Mouse (Mus musculus): ENCODE results near the gene Gm10217. TPM values are rescaled to one million over a fixed set of nuclear protein-coding genes. Genes with fewer than 3 reads are reported as not detected.

Gene Gm10217
- not detected in 2 replicates for polyA plus RNA-seq (2015; fragmentation: Nextera tagmentation; extraction: Ambion mirVana)

GRCm38 (mm10) chr8:9863951-9864350, at the start of gene Gm10217:
Gene Gm10217, plus strand, starts transcription at chr8:9864251.
- H3K27me3 ChIP-seq (replicated peaks) = no peaks in the 10 kb centered on the region
- H3K9ac ChIP-seq = no peak within 1 kb of the TSS
- ATAC-seq (replicated peaks) = no peak
- no peak within 1 kb of the TSS for H3K4me3 ChIP-seq
- no peaks in the 10 kb centered on the region for H3K36me3 ChIP-seq (replicated peaks)
- peaks cover 5% of the 10 kb centered on the region for H3K4me1 ChIP-seq
- 84% methylated on average over 3 of the region's 3 CpGs for WGBS
- H3K4me2 ChIP-seq = no peak within 1 kb of the TSS
- H3K9me3 ChIP-seq = no peaks in the 10 kb centered on the region
- H3K27ac ChIP-seq = no peak within 1 kb of the TSS

DNA sequence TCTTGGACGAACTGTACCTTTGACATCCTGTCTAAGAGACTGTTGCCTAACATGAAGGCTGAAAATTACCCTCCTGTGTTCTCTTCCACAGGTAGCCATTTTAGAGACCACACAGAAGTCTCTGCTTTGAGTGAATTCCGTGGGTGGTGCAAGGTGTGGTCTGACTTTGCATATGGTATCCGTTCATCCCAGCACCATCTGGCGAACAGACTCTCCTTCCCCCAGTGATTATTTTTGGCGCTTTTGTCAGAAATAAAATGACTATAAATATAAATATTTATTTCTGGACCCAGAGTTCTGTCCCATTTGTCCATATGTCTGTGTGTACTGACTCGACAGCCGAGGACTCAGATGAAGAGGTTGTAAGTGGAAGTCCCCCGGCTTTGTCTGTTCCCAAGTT, 39.3 kb upstream of the Gm10217 start:
- no peaks in the 10 kb centered on the region for H3K36me3 ChIP-seq (replicated peaks)
- 83% methylated on average over 8 of the region's 8 CpGs for WGBS
- H3K4me1 ChIP-seq = no peaks in the 10 kb centered on the region
- no peaks in the 10 kb centered on the region for H3K9me3 ChIP-seq
- no peaks in the 10 kb centered on the region for H3K27me3 ChIP-seq (replicated peaks)
- H3K27ac ChIP-seq = no peak overlapping the region
- H3K9ac ChIP-seq = no peak overlapping the region
- ATAC-seq (replicated peaks) = no peak
- no peak overlapping the region for H3K4me3 ChIP-seq
- no peak overlapping the region for H3K4me2 ChIP-seq

GRCm38 (mm10) chr8:9840257-9840656, 23.8 kb upstream of the Gm10217 start:
- no peak overlapping the region for H3K4me2 ChIP-seq
- no peak overlapping the region for H3K27ac ChIP-seq
- H3K4me3 ChIP-seq = no peak overlapping the region
- no peaks in the 10 kb centered on the region for H3K4me1 ChIP-seq
- 82% methylated on average over 3 of the region's 3 CpGs for WGBS
- no peak overlapping the region for H3K9ac ChIP-seq
- no peak for ATAC-seq (replicated peaks)
- H3K27me3 ChIP-seq (replicated peaks) = no peaks in the 10 kb centered on the region
- H3K36me3 ChIP-seq (replicated peaks) = no peaks in the 10 kb centered on the region
- H3K9me3 ChIP-seq = no peaks in the 10 kb centered on the region

GRCm38 (mm10) chr8:9859286-9859685, 4.8 kb upstream of the Gm10217 start:
- no peak overlapping the region for H3K4me2 ChIP-seq
- no peaks in the 10 kb centered on the region for H3K27me3 ChIP-seq (replicated peaks)
- H3K4me1 ChIP-seq = peaks cover 8% of the 10 kb centered on the region
- H3K9me3 ChIP-seq = no peaks in the 10 kb centered on the region
- ATAC-seq (replicated peaks) = no peak
- H3K27ac ChIP-seq = no peak overlapping the region
- no peaks in the 10 kb centered on the region for H3K36me3 ChIP-seq (replicated peaks)
- WGBS = 7% methylated on average over 2 of the region's 2 CpGs
- no peak overlapping the region for H3K4me3 ChIP-seq
- no peak overlapping the region for H3K9ac ChIP-seq

DNA sequence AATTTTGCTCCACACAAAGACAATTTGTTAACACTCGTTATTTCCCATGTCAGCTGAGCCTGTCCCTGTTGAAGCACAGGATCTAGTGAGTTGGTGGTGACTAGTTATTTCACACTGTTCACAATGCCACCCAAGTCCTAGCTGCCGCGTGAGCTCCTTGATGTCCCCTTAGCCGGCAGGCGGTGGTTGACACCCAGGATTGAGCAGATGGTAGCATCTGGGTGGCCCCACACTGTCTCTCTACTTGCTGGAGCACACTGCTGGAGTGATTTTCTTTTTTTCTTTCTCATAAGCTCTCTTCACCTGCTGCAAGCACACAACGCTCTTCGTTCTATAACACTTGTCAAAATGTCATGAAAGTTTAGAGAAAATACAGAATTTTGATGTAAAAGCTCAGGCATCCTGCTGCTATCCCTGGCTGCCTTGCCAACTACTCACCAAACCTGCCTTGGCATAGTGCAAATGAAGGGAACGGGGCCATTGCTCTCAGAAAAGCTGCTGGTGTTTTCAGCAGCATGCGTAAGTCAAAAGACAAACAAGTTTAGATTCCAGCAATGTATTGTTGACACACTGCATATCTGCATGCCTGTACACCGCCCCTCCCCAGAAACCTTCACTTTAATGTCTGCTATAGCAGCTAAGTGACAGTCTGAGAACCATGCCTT, 3.4 kb upstream of the Gm10217 start:
- no peaks in the 10 kb centered on the region for H3K36me3 ChIP-seq (replicated peaks)
- no peaks in the 10 kb centered on the region for H3K9me3 ChIP-seq
- H3K4me1 ChIP-seq = peaks cover 8% of the 10 kb centered on the region
- no peaks in the 10 kb centered on the region for H3K27me3 ChIP-seq (replicated peaks)
- no peak overlapping the region for H3K4me2 ChIP-seq
- 67% methylated on average over 10 of the region's 10 CpGs for WGBS
- H3K27ac ChIP-seq = no peak overlapping the region
- H3K4me3 ChIP-seq = no peak overlapping the region
- no peak for ATAC-seq (replicated peaks)
- H3K9ac ChIP-seq = no peak overlapping the region

DNA sequence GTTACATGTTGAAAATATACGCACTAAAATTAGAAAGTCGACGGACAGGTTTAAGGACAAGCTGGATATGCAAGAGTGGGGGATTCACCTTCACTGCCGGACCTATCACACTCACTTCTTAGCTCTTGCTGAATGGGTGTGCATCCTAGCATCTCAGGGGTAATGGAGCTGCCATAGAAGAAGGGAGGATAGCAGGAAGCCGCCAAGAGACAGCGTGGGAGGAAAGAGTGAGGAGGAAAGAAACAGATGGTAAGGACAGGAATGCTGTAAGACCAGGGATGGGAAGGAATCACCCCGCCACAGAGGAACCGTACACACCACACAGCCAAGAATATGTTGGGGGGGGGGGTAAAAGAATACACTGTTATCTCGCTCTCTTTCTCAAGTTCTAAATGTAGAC, 1.1 kb downstream of the Gm10217 start:
- H3K4me3 ChIP-seq = no peak overlapping the region
- H3K9ac ChIP-seq = no peak overlapping the region
- H3K4me1 ChIP-seq = no peaks in the 10 kb centered on the region
- no peak for ATAC-seq (replicated peaks)
- no peaks in the 10 kb centered on the region for H3K27me3 ChIP-seq (replicated peaks)
- WGBS = 85% methylated on average over 9 of the region's 9 CpGs
- no peak overlapping the region for H3K4me2 ChIP-seq
- H3K27ac ChIP-seq = no peak overlapping the region
- no peaks in the 10 kb centered on the region for H3K9me3 ChIP-seq
- no peaks in the 10 kb centered on the region for H3K36me3 ChIP-seq (replicated peaks)

DNA sequence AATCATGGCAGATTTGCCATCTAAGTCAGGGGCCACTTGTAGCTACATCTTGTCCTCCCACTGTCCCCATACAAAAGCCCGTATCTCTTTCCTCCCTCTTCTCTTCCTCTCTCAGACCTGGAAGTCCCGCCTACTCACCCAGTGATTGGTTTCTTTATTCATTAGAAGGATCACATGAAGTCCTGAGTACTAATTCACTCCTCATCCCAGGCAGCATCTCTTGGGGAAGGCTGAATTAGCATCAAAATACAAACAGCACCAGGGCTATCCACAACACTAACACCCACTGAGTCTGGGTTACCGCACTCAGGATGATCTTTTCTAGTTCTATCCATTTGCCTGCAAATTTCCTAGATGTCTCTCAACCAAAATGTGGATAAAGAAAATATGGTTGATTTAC, 4.0 kb downstream of the Gm10217 start:
- Histone ChIP-seq H3K27ac (no peak overlapping the region), H3K4me3 (no peak overlapping the region), H3K27me3 (replicated peaks) (no peaks in the 10 kb centered on the region), H3K36me3 (replicated peaks) (no peaks in the 10 kb centered on the region), H3K9me3 (no peaks in the 10 kb centered on the region), H3K4me2 (no peak overlapping the region), H3K9ac (no peak overlapping the region), H3K4me1 (no peaks in the 10 kb centered on the region)
- WGBS = 50% methylated on average over 3 of the region's 3 CpGs
- ATAC-seq (replicated peaks) = no peak

- no peak overlapping the region for H3K4me2 ChIP-seq
- no peaks in the 10 kb centered on the region for H3K36me3 ChIP-seq (replicated peaks)
- no peaks in the 10 kb centered on the region for H3K9me3 ChIP-seq
- no peak for ATAC-seq (replicated peaks)
- 89% methylated on average over 1 of the region's 1 CpGs for WGBS
- H3K9ac ChIP-seq = no peak overlapping the region
- no peak overlapping the region for H3K4me3 ChIP-seq
- no peaks in the 10 kb centered on the region for H3K27me3 ChIP-seq (replicated peaks)
- H3K27ac ChIP-seq = no peak overlapping the region
- H3K4me1 ChIP-seq = no peaks in the 10 kb centered on the region
These were observed 12.2 kb downstream of the Gm10217 start for GRCm38 (mm10) chr8:9876241-9876640.

- H3K36me3 ChIP-seq (replicated peaks) = no peaks in the 10 kb centered on the region
- H3K4me1 ChIP-seq = no peaks in the 10 kb centered on the region
- H3K27me3 ChIP-seq (replicated peaks) = no peaks in the 10 kb centered on the region
- no peak overlapping the region for H3K4me2 ChIP-seq
- H3K4me3 ChIP-seq = no peak overlapping the region
- H3K9me3 ChIP-seq = no peaks in the 10 kb centered on the region
- ATAC-seq (replicated peaks) = no peak
- H3K27ac ChIP-seq = no peak overlapping the region
- WGBS = 85% methylated on average over 4 of the region's 4 CpGs
- H3K9ac ChIP-seq = no peak overlapping the region
These were observed 15.9 kb downstream of the Gm10217 start for GRCm38 (mm10) chr8:9879921-9880320.

DNA sequence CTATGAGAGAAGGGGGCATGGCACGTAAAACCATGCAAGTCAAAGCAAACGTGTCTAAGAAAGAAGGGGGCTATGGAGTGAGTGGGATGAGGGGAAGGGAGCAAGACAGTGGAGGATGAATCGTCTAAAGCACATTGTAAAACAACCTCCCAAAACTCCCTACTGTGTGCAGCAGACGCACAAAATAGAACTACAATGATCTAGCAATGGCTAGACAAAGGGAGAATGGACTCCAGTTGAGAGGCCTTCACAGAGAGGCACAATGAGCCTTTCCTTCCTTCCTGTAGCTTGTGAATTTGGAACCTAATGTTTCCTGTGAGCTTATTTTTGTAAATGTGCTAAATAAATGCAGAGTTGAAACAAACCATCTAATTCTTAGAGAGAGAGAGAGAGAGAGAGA, 22.7 kb downstream of the Gm10217 start:
- 37% methylated on average over 4 of the region's 4 CpGs for WGBS
- no peak overlapping the region for H3K9ac ChIP-seq
- H3K27ac ChIP-seq = no peak overlapping the region
- H3K27me3 ChIP-seq (replicated peaks) = no peaks in the 10 kb centered on the region
- H3K36me3 ChIP-seq (replicated peaks) = no peaks in the 10 kb centered on the region
- no peak overlapping the region for H3K4me2 ChIP-seq
- no peaks in the 10 kb centered on the region for H3K4me1 ChIP-seq
- no peak overlapping the region for H3K4me3 ChIP-seq
- ATAC-seq (replicated peaks) = no peak
- H3K9me3 ChIP-seq = no peaks in the 10 kb centered on the region

- no peaks in the 10 kb centered on the region for H3K36me3 ChIP-seq (replicated peaks)
- H3K9me3 ChIP-seq = no peaks in the 10 kb centered on the region
- H3K27ac ChIP-seq = no peak overlapping the region
- H3K9ac ChIP-seq = no peak overlapping the region
- H3K27me3 ChIP-seq (replicated peaks) = no peaks in the 10 kb centered on the region
- H3K4me1 ChIP-seq = peaks cover 12% of the 10 kb centered on the region
- ATAC-seq (replicated peaks) = peak; percentile 60; the same call in 1 of the 2 replicates
- whole genome bisulfite sequencing = 87% methylated on average over 2 of the region's 2 CpGs
- H3K4me3 ChIP-seq = no peak overlapping the region
- H3K4me2 ChIP-seq = no peak overlapping the region
These were observed 35.1 kb downstream of the Gm10217 start for GRCm38 (mm10) chr8:9899199-9899598.

GRCm38 (mm10) chr8:9899673-9900072, 35.6 kb downstream of the Gm10217 start:
- Histone ChIP-seq H3K4me2 (no peak overlapping the region), H3K27me3 (replicated peaks) (no peaks in the 10 kb centered on the region), H3K9ac (no peak overlapping the region), H3K4me1 (peaks cover 12% of the 10 kb centered on the region), H3K36me3 (replicated peaks) (no peaks in the 10 kb centered on the region), H3K4me3 (no peak overlapping the region), H3K27ac (no peak overlapping the region), H3K9me3 (no peaks in the 10 kb centered on the region)
- ATAC-seq (replicated peaks) = peak; percentile 83
- WGBS = 54% methylated on average over 3 of the region's 3 CpGs
